Mouse (Mus musculus) thymus, adult 2 months (tissue): ENCODE results near the gene Ndrg2.

Experiments used
- CTCF ChIP-seq: fragments of 200-500 bp; IDR thresholded peaks from 2 replicates; pipeline ENCODE4 v1.5.1; 2012; ENCODE audit warnings: mild to moderate bottlenecking, control low read depth, low read length, moderate library complexity, borderline replicate concordance; ENCODE audit not compliant: control insufficient read depth, poor library complexity, insufficient read depth; ENCODE audit errors: extremely low read depth
- POLR2A ChIP-seq: fragments of 200-500 bp; IDR thresholded peaks from 2 replicates; pipeline ENCODE4 v1.6.1; 2012; ENCODE audit warnings: mild to moderate bottlenecking, low read length, control low read depth, moderate library complexity; ENCODE audit not compliant: control insufficient read depth, poor library complexity, insufficient read depth; ENCODE audit errors: extremely low read depth

- no peak for TF ChIP-seq POLR2A
- TF ChIP-seq CTCF = no peak
These were observed 8.0 kb upstream of the Ndrg2 start for GRCm38 (mm10) chr14:51921759-51922570.
